Mouse (Mus musculus) small intestine, adult 2 months (tissue): ENCODE measurements at regions not wholly inside any gene's neighbourhood (a gene's known extent, or its start where the extent isn't known, plus 50 kb on each side); places are given as distances from the start of the nearest gene placed in this dataset.

Source experiments
- CTCF ChIP-seq: fragments of 200-500 bp; IDR thresholded peaks from 2 replicates; pipeline ENCODE4 v1.5.1; 2012; ENCODE audit warnings: low read depth, mild to moderate bottlenecking, control low read depth, inconsistent platforms, low read length, moderate library complexity, mixed read lengths; ENCODE audit not compliant: insufficient replicate concordance, insufficient read length; ENCODE audit errors: extremely low read depth
- POLR2A ChIP-seq: fragments of 200-500 bp; IDR thresholded peaks from 2 replicates; pipeline ENCODE4 v1.6.1; 2012; ENCODE audit warnings: low read depth, mild to moderate bottlenecking, control low read depth, inconsistent platforms, low read length, moderate library complexity

DNA sequence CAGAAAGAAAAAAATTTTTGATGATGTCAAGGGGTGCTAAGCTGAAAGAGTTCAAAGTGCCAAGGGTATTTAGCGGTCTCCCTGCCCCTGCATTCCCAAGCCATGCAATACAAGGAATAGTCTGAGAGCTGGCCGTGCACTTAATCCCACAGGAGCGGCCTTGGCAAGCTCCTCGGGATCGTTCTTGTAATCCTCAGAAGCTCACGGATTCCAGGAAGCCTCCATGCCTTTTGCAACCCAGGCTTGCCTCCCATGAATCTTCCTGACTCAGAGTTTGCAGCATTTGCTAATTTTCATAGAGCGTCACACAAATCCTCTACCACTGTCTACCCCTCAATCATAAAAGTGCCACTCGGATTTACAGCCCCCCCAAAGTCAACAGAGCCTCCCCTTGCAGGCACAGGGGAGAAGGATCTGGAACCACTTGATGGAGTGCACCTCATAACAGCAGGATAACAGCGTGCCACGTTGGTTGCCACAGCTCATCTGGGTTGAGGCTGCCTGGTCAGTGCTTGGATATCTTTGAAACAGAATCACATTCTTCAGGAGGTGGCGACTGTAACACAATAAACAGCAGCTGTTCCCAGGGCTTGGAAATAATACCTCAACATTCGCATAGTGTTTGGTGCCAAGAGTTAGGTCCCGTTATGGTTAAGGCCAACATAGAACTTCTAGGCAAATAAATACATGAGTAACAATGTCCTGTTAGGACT lies 281.0 kb upstream of the Runx1 start:
- no peak for TF ChIP-seq POLR2A
- no peak for TF ChIP-seq CTCF
